Mouse (Mus musculus) megakaryocyte, embryonic 14.5 days (primary cell): Measurements from ENCODE around the gene Plekha4. TPM values are rescaled to one million over a fixed set of nuclear protein-coding genes. Genes with fewer than 3 reads are reported as not detected.
A peak's percentile ranks its signal among the peaks of the same experiment; 100 is the strongest.

ENCODE experiments used
- H3K27me3 ChIP-seq: replicated peaks from 2 replicates; pipeline ENCODE3; 2012; ENCODE audit warnings: inconsistent platforms
- H3K36me3 ChIP-seq: replicated peaks from 2 replicates; pipeline ENCODE3; 2012; ENCODE audit warnings: low read length, inconsistent platforms, mixed read lengths
- H3K4me1 ChIP-seq: 2 replicates; pipeline ENCODE4 v1.6.1; 2012; ENCODE audit warnings: inconsistent platforms
- H3K4me3 ChIP-seq: replicated peaks from 2 replicates; pipeline ENCODE3; 2012; ENCODE audit warnings: moderate library complexity, mild to moderate bottlenecking, inconsistent platforms
- H3K9me3 ChIP-seq: 2 replicates; pipeline ENCODE4 v1.6.1; 2012; ENCODE audit warnings: inconsistent platforms
- FLI1 ChIP-seq: IDR thresholded peaks from 2 replicates; pipeline ENCODE4 v1.6.1; 2012; ENCODE audit warnings: low read length, inconsistent platforms, mixed read lengths
- GATA1 ChIP-seq: IDR thresholded peaks from 3 replicates; pipeline ENCODE4 v1.6.1; 2012; ENCODE audit warnings: mixed read lengths, low read length, inconsistent platforms, borderline replicate concordance
- polyA plus RNA-seq: library from polyadenylated mRNA; stranded (reverse); fragments of >175 nt; gene quantifications from 2 replicates; pipeline ENCODE4 v1.2.3, GENCODE M21; 2012; ENCODE audit warnings: low replicate concordance; ENCODE audit not compliant: insufficient read depth

Gene Plekha4
- polyA plus RNA-seq, 1 experiment: 2.9 TPM

DNA sequence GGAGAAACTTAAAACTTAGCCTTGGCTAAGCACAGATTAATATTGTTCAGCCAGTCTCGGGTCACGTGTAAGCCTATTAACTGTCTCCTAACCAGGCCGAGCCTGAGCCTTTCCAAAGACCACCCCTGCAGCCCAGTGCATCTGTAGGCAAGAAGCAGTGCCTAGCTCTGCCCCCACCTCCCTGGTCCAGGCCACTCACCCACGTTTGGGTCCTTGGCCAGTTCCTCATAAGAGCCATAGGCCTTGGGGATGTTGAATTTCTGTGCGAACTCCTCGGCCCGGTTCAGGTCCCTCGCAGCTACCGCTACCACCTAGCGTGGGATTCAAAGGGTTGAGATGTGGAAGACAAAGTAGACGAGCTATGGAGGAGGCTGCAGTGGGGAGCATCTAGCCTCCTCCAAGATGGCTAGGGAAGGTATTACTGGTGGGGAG is 38.3 kb upstream of the Plekha4 start:
- Histone ChIP-seq H3K9me3 (no peaks in the 10 kb centered on the region), H3K27me3 (peaks cover 11% of the 10 kb centered on the region), H3K4me3 (no peak overlapping the region), H3K4me1 (peaks cover 49% of the 10 kb centered on the region), H3K36me3 (peaks cover 12% of the 10 kb centered on the region)
- TF ChIP-seq GATA1 (no peak), FLI1 (no peak)

DNA sequence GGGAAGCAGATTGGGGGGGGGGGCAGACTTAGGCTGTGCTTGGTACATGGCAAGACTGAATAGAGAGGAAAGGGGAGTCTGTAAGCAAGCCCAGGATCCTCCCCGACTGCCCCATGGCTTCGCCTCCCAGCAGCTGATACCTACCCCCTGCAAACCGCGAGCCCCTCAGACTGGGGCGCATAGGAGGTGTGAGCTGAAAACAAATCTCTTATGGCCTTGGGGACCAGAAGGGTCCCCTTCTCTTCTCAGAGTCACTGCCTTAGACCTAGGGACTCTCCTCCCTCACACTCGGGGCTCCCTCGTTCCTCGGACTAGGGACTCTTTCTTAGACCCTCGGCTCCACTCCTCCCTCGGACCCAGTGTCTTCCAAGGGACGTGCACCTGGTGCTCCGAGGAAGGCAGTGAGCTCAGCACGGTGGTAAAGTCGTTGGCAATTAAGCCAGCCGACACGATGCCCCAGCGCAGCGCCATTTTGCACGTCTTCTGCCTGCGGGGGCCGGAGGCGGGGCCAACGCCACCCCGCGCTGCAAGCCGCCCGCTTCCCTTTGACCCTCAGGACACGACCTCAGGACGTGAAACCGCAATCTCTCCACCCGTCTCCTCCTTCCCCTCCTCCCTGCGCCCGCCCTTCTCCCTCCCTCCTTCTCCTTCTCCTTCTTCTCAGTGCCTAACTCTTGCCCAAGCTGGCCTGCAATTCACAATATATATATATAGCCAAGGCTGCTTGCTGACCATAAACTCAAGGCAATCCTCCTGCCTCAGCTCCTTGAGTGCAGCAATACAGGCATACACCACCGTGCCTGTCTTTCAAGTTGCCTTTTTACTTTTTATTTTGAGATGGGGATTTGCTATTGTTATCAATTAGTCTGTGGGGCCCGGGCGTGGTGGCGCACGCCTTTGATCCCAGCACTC is 37.6 kb upstream of the Plekha4 start, which contains the start of gene Dhdh:
Dhdh (minus strand) TSS at position 513 of the 912 bp plus-strand sequence.
- Histone ChIP-seq H3K9me3 (no peaks in the 10 kb centered on the region), H3K4me1 (peaks cover 56% of the 10 kb centered on the region), H3K36me3 (peaks cover 19% of the 10 kb centered on the region), H3K27me3 (peaks cover 11% of the 10 kb centered on the region), H3K4me3 (peak within 1 kb of the TSS; percentile 89)
- TF ChIP-seq FLI1 (no peak), GATA1 (no peak)

DNA sequence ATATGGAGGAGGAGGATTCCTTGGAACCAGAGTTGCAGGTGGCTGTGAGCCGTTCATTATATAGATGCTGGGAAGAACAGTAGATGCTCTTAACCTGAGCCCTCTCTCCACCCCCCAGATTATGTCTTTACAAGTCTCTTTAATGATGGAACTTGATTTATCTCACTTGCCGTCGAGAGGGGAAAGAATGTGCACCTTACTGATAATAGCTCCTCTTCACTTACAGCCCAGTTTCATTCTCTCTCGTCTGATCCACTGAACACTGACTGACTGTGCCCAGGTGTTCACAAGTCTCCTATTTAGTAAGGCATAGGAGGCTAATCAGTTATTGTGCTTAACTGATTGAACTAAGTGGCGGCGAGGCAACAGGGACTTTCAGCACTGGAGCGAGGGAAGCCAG is 36.6 kb upstream of the Plekha4 start:
- H3K36me3 ChIP-seq: peaks cover 29% of the 10 kb centered on the region
- peaks cover 66% of the 10 kb centered on the region for H3K4me1 ChIP-seq
- no peak for TF ChIP-seq FLI1
- no peak for TF ChIP-seq GATA1
- H3K4me3 ChIP-seq: no peak overlapping the region
- H3K9me3 ChIP-seq: no peaks in the 10 kb centered on the region
- peaks cover 11% of the 10 kb centered on the region for H3K27me3 ChIP-seq

DNA sequence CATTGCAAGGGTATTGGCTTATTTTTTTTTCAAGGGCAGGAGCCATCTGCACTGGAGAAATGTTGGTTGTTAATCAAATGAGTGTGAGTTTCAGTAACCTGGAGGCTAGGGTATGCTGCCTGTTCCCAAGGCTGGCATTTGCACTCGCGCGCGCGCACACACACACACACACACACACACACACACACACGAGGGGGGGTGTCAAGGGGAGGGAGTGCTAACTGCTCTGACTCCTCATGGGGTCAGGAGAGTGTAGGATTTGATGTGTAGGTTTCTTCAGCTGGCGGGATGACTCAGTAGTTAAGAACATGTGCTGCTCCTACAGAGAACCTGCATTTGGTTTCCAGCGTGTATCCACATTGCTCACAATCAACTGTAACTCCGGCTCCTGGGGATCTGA is 35.3 kb upstream of the Plekha4 start:
- no peak overlapping the region for H3K4me3 ChIP-seq
- peaks cover 72% of the 10 kb centered on the region for H3K4me1 ChIP-seq
- peaks cover 11% of the 10 kb centered on the region for H3K27me3 ChIP-seq
- H3K36me3 ChIP-seq: peaks cover 42% of the 10 kb centered on the region
- no peaks in the 10 kb centered on the region for H3K9me3 ChIP-seq
- TF ChIP-seq GATA1: no peak
- no peak for TF ChIP-seq FLI1

DNA sequence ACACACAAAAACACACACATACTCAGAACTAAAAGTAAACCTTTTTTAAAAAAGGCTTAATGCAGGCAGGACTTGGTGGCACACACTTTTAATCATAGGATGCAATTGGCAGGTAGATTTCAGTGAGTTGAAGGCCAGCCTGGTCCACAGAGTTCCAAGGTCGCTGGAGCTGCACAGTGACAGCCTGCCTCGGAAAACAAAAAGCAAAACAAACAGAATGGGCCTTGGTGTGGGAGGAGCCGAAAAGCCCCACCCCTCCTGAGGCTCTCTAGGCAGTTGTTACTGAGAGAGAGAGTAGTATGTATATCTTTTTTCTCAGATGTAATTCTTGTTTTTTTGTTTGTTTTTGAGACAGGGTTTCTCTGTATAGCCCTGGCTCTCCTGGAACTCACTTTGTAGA is 34.9 kb upstream of the Plekha4 start:
- TF ChIP-seq FLI1 (no peak), GATA1 (no peak)
- peaks cover 11% of the 10 kb centered on the region for H3K27me3 ChIP-seq
- H3K9me3 ChIP-seq: no peaks in the 10 kb centered on the region
- H3K36me3 ChIP-seq: peaks cover 46% of the 10 kb centered on the region
- H3K4me3 ChIP-seq: peak overlapping the region; percentile 72
- H3K4me1 ChIP-seq: peaks cover 69% of the 10 kb centered on the region

DNA sequence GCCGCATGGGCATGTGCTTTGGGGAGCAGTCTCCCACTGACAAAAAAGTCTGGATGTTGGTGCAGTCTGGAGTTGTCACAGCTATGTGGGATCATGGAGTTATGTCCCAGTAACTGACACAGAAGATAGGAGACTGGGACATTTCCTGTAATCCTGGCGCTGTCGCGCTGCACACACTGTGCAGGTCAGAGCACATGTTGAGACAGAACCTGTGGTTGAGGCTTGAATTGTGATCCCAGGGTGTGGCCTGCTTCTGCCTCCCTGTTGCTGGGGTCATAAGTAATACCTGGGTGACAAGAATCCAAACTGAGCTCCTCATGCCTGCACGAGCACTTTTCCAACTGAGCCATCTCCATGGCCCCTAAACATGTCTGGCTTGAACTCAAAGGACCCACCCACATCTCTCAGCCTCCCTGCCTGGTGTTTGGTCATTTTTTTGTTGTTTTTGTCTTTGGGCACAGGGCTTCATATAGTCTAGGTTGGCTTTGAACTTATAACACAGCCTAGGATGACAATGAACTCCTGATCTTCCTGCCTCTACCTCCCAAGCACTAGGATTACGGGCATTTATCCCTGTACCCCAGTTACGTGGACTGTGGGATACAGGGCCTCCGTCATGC is 33.8 kb upstream of the Plekha4 start:
- no peak overlapping the region for H3K4me3 ChIP-seq
- peaks cover 64% of the 10 kb centered on the region for H3K4me1 ChIP-seq
- no peak for TF ChIP-seq FLI1
- no peak for TF ChIP-seq GATA1
- no peaks in the 10 kb centered on the region for H3K9me3 ChIP-seq
- H3K36me3 ChIP-seq: peaks cover 57% of the 10 kb centered on the region
- peaks cover 8% of the 10 kb centered on the region for H3K27me3 ChIP-seq

DNA sequence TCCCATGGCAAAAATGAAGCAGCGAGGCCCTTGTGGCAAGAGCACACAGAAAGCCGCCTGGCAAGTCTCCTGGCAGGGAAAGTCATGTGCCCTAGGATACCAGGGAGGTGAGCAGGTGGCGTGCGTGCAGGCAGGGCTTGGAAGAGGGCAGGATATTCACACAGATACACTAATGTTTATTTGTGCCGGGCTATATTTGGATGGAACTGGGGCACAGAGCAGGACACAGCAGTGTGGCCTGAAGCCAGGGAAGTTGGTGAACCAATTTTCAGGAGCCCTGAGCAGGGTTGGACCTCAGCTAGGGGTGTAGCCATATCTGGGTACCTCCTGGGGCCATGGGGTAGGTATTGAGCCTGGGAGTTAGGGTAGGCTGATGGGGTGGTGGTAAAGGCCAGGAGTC is 33.2 kb upstream of the Plekha4 start:
- peaks cover 63% of the 10 kb centered on the region for H3K36me3 ChIP-seq
- H3K27me3 ChIP-seq: peaks cover 4% of the 10 kb centered on the region
- H3K4me3 ChIP-seq: no peak overlapping the region
- H3K9me3 ChIP-seq: no peaks in the 10 kb centered on the region
- TF ChIP-seq GATA1 (no peak), FLI1 (no peak)
- peaks cover 64% of the 10 kb centered on the region for H3K4me1 ChIP-seq

DNA sequence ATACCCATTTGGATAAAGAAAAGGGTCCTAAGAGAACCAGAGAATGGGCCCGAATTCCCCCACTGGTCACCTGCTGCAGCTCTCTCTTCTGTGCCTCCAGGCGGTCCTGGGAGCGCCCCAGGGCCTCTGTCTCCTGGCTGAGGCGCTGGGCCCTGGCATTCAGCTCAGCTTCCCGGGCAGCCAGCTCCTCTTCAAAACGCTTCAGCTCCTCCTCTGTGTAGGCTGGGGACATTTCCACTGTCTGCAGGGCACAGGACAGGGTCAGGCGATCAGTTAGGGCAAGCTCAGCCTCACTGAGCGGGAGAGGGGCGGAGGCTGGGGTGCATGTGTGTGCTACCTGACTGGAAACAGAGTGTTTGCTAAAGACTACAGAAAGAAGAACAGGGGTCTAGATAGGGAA is 31.6 kb upstream of the Plekha4 start:
- H3K4me1 ChIP-seq: peaks cover 51% of the 10 kb centered on the region
- H3K36me3 ChIP-seq: peaks cover 79% of the 10 kb centered on the region
- TF ChIP-seq FLI1 (no peak), GATA1 (no peak)
- H3K9me3 ChIP-seq: no peaks in the 10 kb centered on the region
- H3K4me3 ChIP-seq: no peak overlapping the region
- H3K27me3 ChIP-seq: no peaks in the 10 kb centered on the region

DNA sequence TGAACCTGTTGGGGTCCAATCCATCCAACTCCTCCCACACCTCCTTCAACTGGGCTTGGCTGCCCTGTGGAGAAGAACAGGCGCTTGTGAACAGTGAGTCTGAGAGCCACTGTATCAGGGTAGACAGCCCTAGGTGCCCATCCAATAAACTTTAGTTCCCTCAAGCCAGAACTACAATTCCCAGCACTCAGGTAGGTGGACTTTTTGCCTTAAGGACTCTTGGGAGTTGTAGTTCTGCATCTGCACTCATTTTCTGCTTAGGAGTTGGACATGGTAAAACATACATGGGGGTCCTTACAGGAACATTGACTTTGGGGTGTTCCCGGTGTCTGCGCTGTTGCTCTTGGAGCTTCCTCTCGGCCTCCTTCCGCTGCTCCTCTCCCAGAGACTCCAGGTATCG is 27.7 kb upstream of the Plekha4 start:
- peaks cover 98% of the 10 kb centered on the region for H3K36me3 ChIP-seq

DNA sequence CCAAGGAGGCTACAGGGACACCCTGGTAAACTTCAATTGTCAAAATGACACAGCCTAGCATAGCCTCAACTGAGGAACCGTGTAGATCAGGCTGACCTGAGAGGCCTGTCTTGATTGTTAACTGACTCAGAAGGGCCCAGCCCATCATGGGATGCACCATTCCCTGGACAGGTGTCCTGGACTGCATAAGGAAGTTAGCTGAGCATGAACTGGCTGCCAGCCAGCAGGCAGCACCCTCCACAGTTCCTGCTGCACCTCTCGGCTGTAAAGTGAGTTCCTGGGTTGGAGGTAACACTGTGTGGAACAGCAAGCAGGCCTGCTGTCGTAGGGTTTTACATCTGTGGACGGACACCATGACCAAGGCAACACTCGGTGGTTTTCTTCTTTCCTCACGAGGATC is 18.5 kb upstream of the Plekha4 start:
- H3K27me3 ChIP-seq: no peaks in the 10 kb centered on the region
- peaks cover 62% of the 10 kb centered on the region for H3K4me1 ChIP-seq
- TF ChIP-seq GATA1: no peak
- no peak for TF ChIP-seq FLI1
- peaks cover 57% of the 10 kb centered on the region for H3K36me3 ChIP-seq
- H3K9me3 ChIP-seq: no peaks in the 10 kb centered on the region
- peak overlapping the region; percentile 30 for H3K4me3 ChIP-seq

More for the DNA sequence above, 27.7 kb upstream of the Plekha4 start:
- TF ChIP-seq FLI1 (no peak), GATA1 (no peak)
- H3K27me3 ChIP-seq: no peaks in the 10 kb centered on the region
- no peak overlapping the region for H3K4me3 ChIP-seq
- H3K9me3 ChIP-seq: no peaks in the 10 kb centered on the region
- peaks cover 50% of the 10 kb centered on the region for H3K4me1 ChIP-seq
